Mouse (Mus musculus) hindbrain, postnatal 0 days (tissue): ENCODE results near the gene Snd1. TPM values are rescaled to one million over a fixed set of nuclear protein-coding genes. Genes with fewer than 3 reads are reported as not detected.

Source experiments
- ATAC-seq: fragments of 200-750 bp; cut with Nextera tagmentation; 2 replicates; pipeline ENCODE4 v1.8.0; 2017; ENCODE audit warnings: mild to moderate bottlenecking, moderate TSS enrichment, moderate library complexity
- DNase-seq: peaks from one replicate; pipeline ENCODE4 v3.0.0-alpha.2; 2015; ENCODE audit warnings: low spot score
- H3K27ac ChIP-seq: fragments of 300-500 bp; sonication (generic); 2 replicates; pipeline ENCODE4 v1.5.1; 2014; ENCODE audit warnings: mild to moderate bottlenecking
- H3K27me3 ChIP-seq: fragments of 300-500 bp; sonication (generic); 2 replicates; pipeline ENCODE4 v1.6.1; 2014; ENCODE audit warnings: low read length, mixed read lengths; ENCODE audit not compliant: insufficient read depth
- H3K36me3 ChIP-seq: fragments of 300-500 bp; sonication (generic); 2 replicates; pipeline ENCODE4 v1.6.1; 2014; ENCODE audit warnings: low read length, mixed read lengths; ENCODE audit not compliant: insufficient read depth
- H3K4me1 ChIP-seq: fragments of 300-500 bp; sonication (generic); 2 replicates; pipeline ENCODE4 v1.6.1; 2014; ENCODE audit warnings: antibody characterized with exemption, low read length, mixed read lengths; ENCODE audit not compliant: insufficient read depth
- H3K4me2 ChIP-seq: fragments of 300-500 bp; sonication (generic); 2 replicates; pipeline ENCODE4 v1.6.1; 2014; ENCODE audit warnings: low read depth, mild to moderate bottlenecking, low read length, moderate library complexity, mixed read lengths
- H3K4me3 ChIP-seq: fragments of 300-500 bp; sonication (generic); 2 replicates; pipeline ENCODE4 v1.5.1; 2014; ENCODE audit warnings: low read length
- H3K9ac ChIP-seq: fragments of 300-500 bp; sonication (generic); replicated peaks from 2 replicates; pipeline ENCODE4 v1.6.1; 2014; ENCODE audit warnings: mild to moderate bottlenecking, low read length, moderate library complexity, mixed read lengths
- H3K9me3 ChIP-seq: fragments of 300-500 bp; sonication (generic); 2 replicates; pipeline ENCODE4 v1.6.1; 2016; ENCODE audit warnings: low read length, mixed read lengths
- CTCF ChIP-seq: IDR thresholded peaks from 2 replicates; pipeline ENCODE4 v1.5.1; 2016; ENCODE audit warnings: antibody characterized with exemption, control low read depth, low read depth
- WGBS: fragments of 180-500 bp; shearing (Covaris S2); extraction: QIAGEN DNeasy Blood & Tissue Kit; methylation state at CpG from one replicate; pipeline ENCODE4 v1.1.7; 2014; 5-methylcytosine and 5-hydroxymethylcytosine counted together
- polyA plus RNA-seq: library from polyadenylated mRNA; unstranded; fragments of >200 nt; fragmentation: Nextera tagmentation; extraction: Ambion mirVana; gene quantifications from 2 replicates; pipeline ENCODE4 v1.2.1, GENCODE M21; 2015
- total RNA-seq: library from RNA; depleted of rRNA; stranded (reverse); fragments of >200 nt; gene quantifications from 2 replicates; pipeline ENCODE4 v1.2.3, GENCODE M21; 2014

Gene Snd1
- total and polyA plus RNA-seq, 2 experiments from 2014 or later, result 67.6 to 85.5 TPM

- Histone ChIP-seq H3K4me3 (no peak overlapping the region), H3K27me3 (no peaks in the 10 kb centered on the region), H3K4me2 (no peak overlapping the region), H3K27ac (no peak overlapping the region), H3K36me3 (no peaks in the 10 kb centered on the region), H3K9ac (no peak overlapping the region), H3K9me3 (no peaks in the 10 kb centered on the region), H3K4me1 (peaks cover 12% of the 10 kb centered on the region; the same call in 1 of the 2 replicates)
- ATAC-seq, result no peak
- 67% methylated on average over 1 of the region's 1 CpGs for WGBS
- no peak for TF ChIP-seq CTCF
- no peak for DNase-seq
These were observed 160.2 kb downstream of the Snd1 start for GRCm38 (mm10) chr6:28635092-28635491.

DNA sequence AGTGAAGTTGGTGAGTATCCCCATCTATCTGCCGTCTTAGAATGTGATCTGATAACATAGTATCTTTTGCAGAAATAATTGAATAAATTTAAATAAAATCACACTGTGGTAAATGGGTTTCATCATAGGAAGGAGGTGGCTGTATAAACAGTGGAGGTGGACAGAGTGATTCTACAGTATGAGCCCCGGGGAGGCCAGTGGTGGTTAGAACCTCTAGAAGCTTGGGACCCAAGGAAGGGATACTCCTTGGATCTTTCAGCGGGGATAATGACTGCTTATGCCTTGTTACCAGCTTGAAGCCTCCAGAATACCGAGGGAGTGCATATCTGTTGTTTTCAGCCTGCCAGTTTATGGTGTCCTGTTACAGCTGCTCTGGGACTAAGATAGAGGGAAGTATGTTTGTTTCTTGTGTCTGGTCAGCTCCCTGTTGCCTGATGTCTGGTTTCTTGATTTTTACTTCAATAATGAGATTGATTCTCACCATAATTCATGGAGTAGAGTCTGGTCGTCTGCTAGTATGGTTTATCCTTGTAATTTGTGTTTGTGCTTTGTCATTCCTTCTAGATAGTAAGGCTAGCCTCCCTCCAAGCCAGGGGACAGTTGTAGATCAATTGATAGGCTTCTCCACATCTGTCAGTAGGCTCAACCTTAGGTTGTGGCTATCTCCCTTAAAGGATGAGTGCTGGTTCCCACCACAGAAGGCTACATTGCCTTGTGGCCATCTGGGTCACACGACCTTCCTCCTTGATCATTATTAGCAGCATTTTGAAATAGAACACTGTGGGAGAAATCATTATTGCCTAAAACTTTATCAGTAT is 160.8 kb downstream of the Snd1 start:
- DNase-seq (no peak), ATAC-seq (no peak)
- Histone ChIP-seq H3K27me3 (no peaks in the 10 kb centered on the region), H3K4me2 (no peak overlapping the region), H3K27ac (no peak overlapping the region), H3K4me3 (no peak overlapping the region), H3K36me3 (no peaks in the 10 kb centered on the region), H3K9ac (no peak overlapping the region), H3K9me3 (no peaks in the 10 kb centered on the region), H3K4me1 (peaks cover 12% of the 10 kb centered on the region; the same call in 1 of the 2 replicates)
- WGBS, result 83% methylated on average over 6 of the region's 6 CpGs
- no peak for TF ChIP-seq CTCF

DNA sequence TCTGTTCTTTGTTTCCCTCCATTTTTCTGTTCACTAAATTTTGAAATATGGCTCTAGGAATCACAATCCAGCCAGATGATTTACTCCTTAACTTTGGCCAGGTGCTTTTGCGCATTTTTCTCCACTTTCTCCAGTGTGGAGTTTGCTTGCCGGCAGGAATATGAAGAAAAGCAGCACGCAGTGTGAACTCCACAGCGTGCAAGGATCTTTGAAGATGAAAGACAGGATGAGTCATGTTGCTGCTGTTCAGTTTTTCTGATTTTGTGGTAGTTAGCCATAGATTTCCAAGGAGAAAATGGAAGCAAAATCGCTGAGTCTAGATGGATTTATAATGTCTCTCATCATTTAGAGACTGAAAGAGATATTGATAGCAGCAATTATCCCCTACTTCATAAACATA is 165.1 kb downstream of the Snd1 start:
- Histone ChIP-seq H3K27ac (no peak overlapping the region), H3K36me3 (no peaks in the 10 kb centered on the region), H3K4me2 (no peak overlapping the region), H3K4me1 (no peaks in the 10 kb centered on the region), H3K9ac (no peak overlapping the region), H3K27me3 (no peaks in the 10 kb centered on the region), H3K9me3 (no peaks in the 10 kb centered on the region), H3K4me3 (no peak overlapping the region)
- 86% methylated on average over 5 of the region's 5 CpGs for whole genome bisulfite sequencing
- no peak for DNase-seq
- TF ChIP-seq CTCF, result no peak
- ATAC-seq, result no peak

DNA sequence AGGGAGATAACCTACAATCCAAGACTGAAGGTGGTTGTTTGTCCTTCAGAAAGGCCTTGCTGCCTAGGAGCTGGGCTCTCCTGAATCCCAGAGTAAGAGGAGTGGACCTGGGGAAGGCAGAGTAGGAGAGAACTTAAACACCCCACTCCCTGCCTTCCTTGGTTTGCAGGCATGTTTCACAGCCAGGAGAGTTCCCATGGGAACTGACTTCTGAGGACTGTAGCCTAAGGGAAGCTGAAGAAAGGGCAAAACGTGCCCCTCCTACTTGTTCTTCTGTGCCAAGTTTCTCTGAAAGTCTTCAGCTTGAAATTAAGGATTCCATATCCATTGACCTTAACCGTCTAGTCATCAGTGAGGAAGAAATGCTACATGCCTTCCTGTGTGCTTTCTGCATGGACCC is 168.0 kb downstream of the Snd1 start:
- DNase-seq (peak; percentile 53), ATAC-seq (no peak)
- no peaks in the 10 kb centered on the region for H3K27me3 ChIP-seq
- H3K9me3 ChIP-seq, result no peaks in the 10 kb centered on the region
- no peaks in the 10 kb centered on the region for H3K36me3 ChIP-seq
- no peak overlapping the region for H3K4me2 ChIP-seq
- no peak for TF ChIP-seq CTCF
- H3K4me1 ChIP-seq, result no peaks in the 10 kb centered on the region
- H3K4me3 ChIP-seq, result no peak overlapping the region
- no peak overlapping the region for H3K9ac ChIP-seq
- no peak overlapping the region for H3K27ac ChIP-seq
- WGBS, result 28% methylated on average over 2 of the region's 2 CpGs

DNA sequence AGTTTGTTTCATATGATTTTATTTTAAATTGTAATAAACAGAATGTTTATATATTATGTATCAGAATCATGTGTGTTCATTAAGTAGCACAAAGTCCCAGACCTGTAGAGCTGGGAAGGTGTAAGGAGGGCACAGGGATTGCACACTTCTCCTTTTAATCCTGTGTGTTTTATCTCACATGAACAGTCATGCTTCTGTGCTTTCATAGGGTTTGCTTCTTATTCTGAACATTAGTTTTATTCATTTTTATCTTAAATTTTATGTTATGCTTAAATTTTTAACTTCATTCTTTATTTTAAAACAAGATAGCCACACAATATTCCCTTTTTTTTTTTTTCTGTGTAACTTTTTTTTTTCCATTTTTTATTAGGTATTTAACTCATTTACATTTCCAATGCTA is 170.3 kb downstream of the Snd1 start:
- no peaks in the 10 kb centered on the region for H3K36me3 ChIP-seq
- no peak overlapping the region for H3K9ac ChIP-seq
- ATAC-seq (no peak), DNase-seq (no peak)
- H3K27me3 ChIP-seq, result no peaks in the 10 kb centered on the region
- TF ChIP-seq CTCF, result no peak
- H3K9me3 ChIP-seq, result no peaks in the 10 kb centered on the region
- no peak overlapping the region for H3K4me2 ChIP-seq
- no peaks in the 10 kb centered on the region for H3K4me1 ChIP-seq
- H3K27ac ChIP-seq, result no peak overlapping the region
- H3K4me3 ChIP-seq, result no peak overlapping the region

GRCm38 (mm10) chr6:28656511-28656910 is 181.6 kb downstream of the Snd1 start:
- no peak for TF ChIP-seq CTCF
- H3K4me3 ChIP-seq, result no peak overlapping the region
- ATAC-seq, result peak; percentile 32; the same call in 1 of the 2 replicates
- DNase-seq, result no peak
- no peak overlapping the region for H3K9ac ChIP-seq
- H3K36me3 ChIP-seq, result no peaks in the 10 kb centered on the region
- H3K4me1 ChIP-seq, result no peaks in the 10 kb centered on the region
- H3K27ac ChIP-seq, result no peak overlapping the region
- H3K4me2 ChIP-seq, result no peak overlapping the region
- no peaks in the 10 kb centered on the region for H3K9me3 ChIP-seq
- no peaks in the 10 kb centered on the region for H3K27me3 ChIP-seq
- 89% methylated on average over 5 of the region's 5 CpGs for WGBS

DNA sequence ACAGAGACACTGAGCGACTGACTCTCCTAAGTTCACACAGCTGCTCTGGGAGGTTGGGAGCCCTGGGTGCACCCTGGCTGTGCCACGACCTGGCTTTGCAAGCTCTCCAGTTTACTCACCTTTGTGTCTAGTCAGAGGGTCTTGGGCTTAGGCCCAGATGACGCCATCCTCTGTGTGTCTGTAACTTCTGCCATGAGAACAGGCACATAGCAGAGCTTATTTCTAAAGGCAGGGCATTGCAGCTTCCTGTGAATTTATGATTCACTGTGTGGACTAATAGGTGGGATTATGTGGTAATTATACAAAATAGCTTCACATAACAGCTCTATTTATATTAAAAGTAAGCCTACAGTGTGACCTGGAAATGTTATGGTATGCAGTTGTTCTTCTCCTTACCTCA is 188.1 kb downstream of the Snd1 start:
- H3K27ac ChIP-seq, result no peak overlapping the region
- no peaks in the 10 kb centered on the region for H3K36me3 ChIP-seq
- DNase-seq (no peak), ATAC-seq (no peak)
- no peaks in the 10 kb centered on the region for H3K9me3 ChIP-seq
- 76% methylated on average over 3 of the region's 3 CpGs for WGBS
- H3K4me1 ChIP-seq, result no peaks in the 10 kb centered on the region
- H3K4me2 ChIP-seq, result no peak overlapping the region
- H3K4me3 ChIP-seq, result no peak overlapping the region
- TF ChIP-seq CTCF, result no peak
- H3K9ac ChIP-seq, result no peak overlapping the region
- H3K27me3 ChIP-seq, result no peaks in the 10 kb centered on the region
